Mouse (Mus musculus): Measurements from ENCODE around the gene Snx30. TPM values are rescaled to one million over a fixed set of nuclear protein-coding genes. Genes with fewer than 3 reads are reported as not detected.

Gene Snx30
- polyA plus RNA-seq, 1 experiment, result 12.1 TPM

DNA sequence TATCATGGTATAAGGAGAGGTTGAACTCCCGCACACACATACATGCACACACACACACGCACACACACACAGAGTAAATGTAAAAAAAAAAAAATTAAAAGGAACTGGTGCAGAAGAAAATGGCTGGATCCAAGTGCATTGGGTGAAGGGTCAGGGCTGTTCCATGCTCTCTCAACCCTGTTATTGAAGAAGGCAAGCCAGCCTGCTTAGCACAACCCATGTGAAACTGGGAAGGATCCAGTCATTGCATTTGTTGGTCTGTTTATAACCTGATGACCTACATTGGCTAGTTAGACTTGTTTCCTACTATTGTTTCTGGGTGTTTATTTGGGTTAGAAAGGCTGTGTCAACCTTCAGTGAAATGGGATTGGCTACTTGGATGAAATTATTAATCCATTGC, 103.1 kb downstream of the Snx30 start:
- H3K27me3 ChIP-seq (replicated peaks), result peaks cover 15% of the 10 kb centered on the region
- 0 out of 2 replicates have a peak, but pooled peaks cover 2% of the 10 kb centered on the region for H3K9me3 ChIP-seq
- peaks cover 23% of the 10 kb centered on the region for H3K36me3 ChIP-seq (replicated peaks; ENCODE audit: low read length)
- no peak for TF ChIP-seq FLI1 (IDR thresholded peaks at IDR 0.05; ENCODE audit: low read length)
- TF ChIP-seq GATA1 (IDR thresholded peaks at IDR 0.05; ENCODE audit: borderline replicate concordance, low read length), result no peak
- H3K4me3 ChIP-seq (replicated peaks), result no peak overlapping the region
- peaks cover 13% of the 10 kb centered on the region for H3K4me1 ChIP-seq

- Histone ChIP-seq H3K27me3 (replicated peaks) (peaks cover 38% of the 10 kb centered on the region), H3K4me3 (replicated peaks) (no peak within 1 kb of the TSS), H3K9me3 (peaks cover 8% of the 10 kb centered on the region; the same call in 1 of the 2 replicates), H3K36me3 (replicated peaks; ENCODE audit: low read length) (no peaks in the 10 kb centered on the region), H3K4me1 (peaks cover 16% of the 10 kb centered on the region)
- TF ChIP-seq FLI1 (IDR thresholded peaks at IDR 0.05; ENCODE audit: low read length), result no peak
- TF ChIP-seq GATA1 (IDR thresholded peaks at IDR 0.05; ENCODE audit: borderline replicate concordance, low read length), result no peak
Observed at GRCm38 (mm10) chr4:59914608-59915403, 109.2 kb downstream of the Snx30 start, which contains the start of gene Slc46a2. Gene Slc46a2 (minus strand): TSS chr4:59915056.

DNA sequence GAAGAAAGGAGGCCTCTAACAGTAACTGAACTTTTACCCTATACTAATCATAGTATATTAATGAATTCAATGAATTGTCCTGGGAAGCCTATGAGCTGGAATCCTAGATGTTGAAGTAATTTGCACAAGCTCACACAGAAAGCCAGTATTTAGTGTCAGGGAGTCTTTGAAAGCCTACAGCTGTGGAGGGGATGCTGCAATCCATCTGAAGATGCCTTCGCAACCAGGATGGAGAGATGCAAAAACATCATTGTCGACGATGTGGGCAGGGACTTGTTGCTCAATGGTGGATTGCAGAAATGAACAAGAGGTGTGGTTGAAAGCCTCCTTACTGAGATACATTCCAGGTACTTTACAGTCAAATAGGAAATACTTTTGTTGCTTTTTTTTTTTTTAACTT, 112.3 kb downstream of the Snx30 start:
- Histone ChIP-seq H3K4me3 (replicated peaks) (no peak overlapping the region), H3K27me3 (replicated peaks) (peaks cover 42% of the 10 kb centered on the region), H3K4me1 (peaks cover 12% of the 10 kb centered on the region), H3K36me3 (replicated peaks; ENCODE audit: low read length) (no peaks in the 10 kb centered on the region), H3K9me3 (peaks cover 8% of the 10 kb centered on the region; the same call in 1 of the 2 replicates)
- no peak for TF ChIP-seq GATA1 (IDR thresholded peaks at IDR 0.05; ENCODE audit: borderline replicate concordance, low read length)
- no peak for TF ChIP-seq FLI1 (IDR thresholded peaks at IDR 0.05; ENCODE audit: low read length)

- no peaks in the 10 kb centered on the region for H3K36me3 ChIP-seq (replicated peaks; ENCODE audit: low read length)
- H3K4me1 ChIP-seq, result peaks cover 41% of the 10 kb centered on the region
- H3K4me3 ChIP-seq (replicated peaks), result no peak overlapping the region
- H3K9me3 ChIP-seq, result no peaks in the 10 kb centered on the region
- peaks cover 16% of the 10 kb centered on the region for H3K27me3 ChIP-seq (replicated peaks)
- TF ChIP-seq GATA1 (IDR thresholded peaks at IDR 0.05; ENCODE audit: borderline replicate concordance, low read length) (no peak), FLI1 (IDR thresholded peaks at IDR 0.05; ENCODE audit: low read length) (no peak)
Observed at GRCm38 (mm10) chr4:59925082-59925481, 119.4 kb downstream of the Snx30 start.

GRCm38 (mm10) chr4:59927666-59928065, 122.0 kb downstream of the Snx30 start:
- H3K36me3 ChIP-seq (replicated peaks; ENCODE audit: low read length), result no peaks in the 10 kb centered on the region
- no peak overlapping the region for H3K4me3 ChIP-seq (replicated peaks)
- H3K4me1 ChIP-seq, result peaks cover 41% of the 10 kb centered on the region
- peaks cover 4% of the 10 kb centered on the region for H3K27me3 ChIP-seq (replicated peaks)
- no peak for TF ChIP-seq GATA1 (IDR thresholded peaks at IDR 0.05; ENCODE audit: borderline replicate concordance, low read length)
- TF ChIP-seq FLI1 (IDR thresholded peaks at IDR 0.05; ENCODE audit: low read length), result no peak
- no peaks in the 10 kb centered on the region for H3K9me3 ChIP-seq

DNA sequence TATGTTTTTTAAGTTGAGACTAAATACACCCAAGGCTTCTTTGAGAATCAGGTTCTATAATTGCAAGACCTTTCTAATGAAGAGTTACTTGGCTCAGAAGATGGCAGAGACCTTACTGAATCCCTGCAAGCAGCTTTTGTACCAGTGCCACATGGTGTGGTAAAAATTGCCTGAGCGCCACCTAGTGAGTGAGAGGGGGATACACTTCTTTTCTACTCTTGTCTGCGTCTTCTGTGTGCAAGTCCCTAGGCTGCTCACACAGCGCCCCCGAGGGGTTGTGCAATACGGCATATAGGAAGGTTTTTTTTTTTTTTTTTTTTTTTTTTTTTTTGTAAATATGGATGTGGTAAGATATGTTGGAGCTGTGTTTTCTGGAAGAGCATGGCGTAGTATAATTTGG, 122.7 kb downstream of the Snx30 start:
- peaks cover 4% of the 10 kb centered on the region for H3K27me3 ChIP-seq (replicated peaks)
- H3K9me3 ChIP-seq, result no peaks in the 10 kb centered on the region
- peaks cover 36% of the 10 kb centered on the region for H3K4me1 ChIP-seq
- no peaks in the 10 kb centered on the region for H3K36me3 ChIP-seq (replicated peaks; ENCODE audit: low read length)
- TF ChIP-seq FLI1 (IDR thresholded peaks at IDR 0.05; ENCODE audit: low read length) (no peak), GATA1 (IDR thresholded peaks at IDR 0.05; ENCODE audit: borderline replicate concordance, low read length) (no peak)
- no peak overlapping the region for H3K4me3 ChIP-seq (replicated peaks)

DNA sequence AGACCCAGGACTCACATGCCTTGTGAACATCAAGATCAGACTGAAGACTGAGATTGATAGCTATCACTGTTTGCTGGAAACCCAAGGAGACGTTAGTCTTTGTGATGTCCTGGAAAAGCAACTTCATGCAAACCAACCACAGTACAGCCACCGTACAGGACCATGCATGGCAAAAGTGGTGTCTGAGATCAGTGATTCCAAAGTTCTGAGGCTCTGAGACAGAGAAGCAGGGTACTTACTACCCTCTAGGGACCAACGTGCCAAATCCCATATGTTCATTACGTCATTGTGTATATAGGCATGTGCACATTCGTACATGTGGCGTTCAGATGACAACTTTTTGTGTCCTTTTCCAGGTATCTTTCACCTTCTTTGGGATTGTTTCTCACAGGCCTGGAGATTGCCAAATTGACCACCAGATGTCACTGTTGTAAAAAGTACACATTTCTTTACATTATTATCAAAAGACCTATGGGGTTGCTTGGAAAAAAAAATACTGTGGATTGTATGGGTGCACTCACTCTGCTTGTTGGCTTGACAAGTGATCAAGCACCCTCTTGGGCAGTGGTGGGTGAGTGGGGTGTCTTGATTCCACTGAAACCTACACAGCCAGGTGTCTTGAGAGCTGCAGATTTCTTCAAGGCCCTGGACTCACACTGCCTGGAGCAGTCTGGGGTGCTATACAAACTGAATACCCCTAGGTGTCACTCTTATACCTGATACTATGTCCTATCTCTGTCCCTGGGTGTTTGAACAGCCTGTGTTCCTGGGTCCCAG, 127.1 kb downstream of the Snx30 start:
- Histone ChIP-seq H3K4me3 (replicated peaks) (no peak overlapping the region), H3K36me3 (replicated peaks; ENCODE audit: low read length) (no peaks in the 10 kb centered on the region), H3K9me3 (no peaks in the 10 kb centered on the region), H3K4me1 (peaks cover 13% of the 10 kb centered on the region), H3K27me3 (replicated peaks) (peaks cover 9% of the 10 kb centered on the region)
- TF ChIP-seq FLI1 (IDR thresholded peaks at IDR 0.05; ENCODE audit: low read length) (no peak), GATA1 (IDR thresholded peaks at IDR 0.05; ENCODE audit: borderline replicate concordance, low read length) (no peak)

- TF ChIP-seq FLI1 (IDR thresholded peaks at IDR 0.05; ENCODE audit: low read length) (no peak), GATA1 (IDR thresholded peaks at IDR 0.05; ENCODE audit: borderline replicate concordance, low read length) (no peak)
- H3K9me3 ChIP-seq, result no peaks in the 10 kb centered on the region
- no peak overlapping the region for H3K4me3 ChIP-seq (replicated peaks)
- peaks cover 20% of the 10 kb centered on the region for H3K27me3 ChIP-seq (replicated peaks)
- H3K4me1 ChIP-seq, result no peaks in the 10 kb centered on the region
- no peaks in the 10 kb centered on the region for H3K36me3 ChIP-seq (replicated peaks; ENCODE audit: low read length)
Observed at GRCm38 (mm10) chr4:59937543-59937942, 131.9 kb downstream of the Snx30 start.

Other genes with a start within 250 kb of the Snx30 start
- gene Hsdl2, start 224.3 kb upstream of the Snx30 start, polyA plus RNA-seq (2012; ENCODE audit: insufficient read depth, low replicate concordance), result 0.64 and 2.2 TPM in 2 replicates
- gene E130308A19Rik, start 179.6 kb upstream of the Snx30 start, polyA plus RNA-seq (2012; ENCODE audit: insufficient read depth, low replicate concordance), result 0.51 and 2.1 TPM in 2 replicates
- gene Inip, start 4.3 kb upstream of the Snx30 start, polyA plus RNA-seq (2012; ENCODE audit: insufficient read depth, low replicate concordance), result 6.1 and 9.7 TPM in 2 replicates
- not detected in 2 replicates for gene Slc46a2, start 109.2 kb downstream of the Snx30 start, polyA plus RNA-seq (2012; ENCODE audit: insufficient read depth, low replicate concordance)
- gene Mup4, start 154.9 kb downstream of the Snx30 start, polyA plus RNA-seq (2012; ENCODE audit: insufficient read depth, low replicate concordance), result not detected in 2 replicates
- not detected in 2 replicates for gene Mup6, start 158.5 kb downstream of the Snx30 start, polyA plus RNA-seq (2012; ENCODE audit: insufficient read depth, low replicate concordance)